Mouse (Mus musculus): Measurements from ENCODE around the gene Fpr-rs4. TPM values are rescaled to one million over a fixed set of nuclear protein-coding genes. Genes with fewer than 3 reads are reported as not detected.

Gene Fpr-rs4
- polyA plus RNA-seq (2012; rRNA removed) = not detected in 2 replicates

GRCm38 (mm10) chr17:18021433-18021832, at the start of gene Fpr-rs4:
Gene Fpr-rs4 (plus strand): TSS chr17:18021733.

GRCm38 (mm10) chr17:18049124-18049523, 27.6 kb downstream of the Fpr-rs4 start, which contains the start of gene Vmn2r124:
Gene Vmn2r124 (plus strand): TSS chr17:18049424.

Other genes starting within 250 kb of the Fpr-rs4 start
- 110 and 147 TPM in 2 replicates for gene Spaca6, start 194.6 kb upstream of the Fpr-rs4 start, polyA plus RNA-seq (2012; rRNA removed)
- gene Has1, start 166.5 kb upstream of the Fpr-rs4 start, polyA plus RNA-seq (2012; rRNA removed) = 0.06 TPM in 1 of 2 replicates, not detected in the other
- not detected in 2 replicates for gene Fpr1, start 137.8 kb upstream of the Fpr-rs4 start, polyA plus RNA-seq (2012; rRNA removed)
- gene Fpr2, start 133.9 kb upstream of the Fpr-rs4 start, polyA plus RNA-seq (2012; rRNA removed) = 0.05 TPM in 1 of 2 replicates, not detected in the other
- not detected in 2 replicates for gene Fpr3, start 133.9 kb upstream of the Fpr-rs4 start, polyA plus RNA-seq (2012; rRNA removed)
- not detected in 2 replicates for gene Vmn2r124, start 27.7 kb downstream of the Fpr-rs4 start, polyA plus RNA-seq (2012; rRNA removed)
- not detected in 2 replicates for gene Vmn2r91, start 63.3 kb downstream of the Fpr-rs4 start, polyA plus RNA-seq (2012; rRNA removed)
- not detected in 2 replicates for gene Vmn2r92, start 130.2 kb downstream of the Fpr-rs4 start, polyA plus RNA-seq (2012; rRNA removed)

Measured in central nervous system, embryonic 11.5 days (tissue).